Mouse (Mus musculus): Measurements from ENCODE around the gene Batf.

- TF ChIP-seq EP300 (IDR thresholded peaks at IDR 0.05; ENCODE audit: low read depth) (no peak), CTCF (IDR thresholded peaks at IDR 0.05; ENCODE audit: low read depth) (no peak)
These were observed 25.6 kb upstream of the Batf start for GRCm38 (mm10) chr12:85660855-85661254.

All from liver, embryonic 14.5 days (tissue).